8 mouse cellular contexts compared by ENCODE assay signal in the genomic region with DNA sequence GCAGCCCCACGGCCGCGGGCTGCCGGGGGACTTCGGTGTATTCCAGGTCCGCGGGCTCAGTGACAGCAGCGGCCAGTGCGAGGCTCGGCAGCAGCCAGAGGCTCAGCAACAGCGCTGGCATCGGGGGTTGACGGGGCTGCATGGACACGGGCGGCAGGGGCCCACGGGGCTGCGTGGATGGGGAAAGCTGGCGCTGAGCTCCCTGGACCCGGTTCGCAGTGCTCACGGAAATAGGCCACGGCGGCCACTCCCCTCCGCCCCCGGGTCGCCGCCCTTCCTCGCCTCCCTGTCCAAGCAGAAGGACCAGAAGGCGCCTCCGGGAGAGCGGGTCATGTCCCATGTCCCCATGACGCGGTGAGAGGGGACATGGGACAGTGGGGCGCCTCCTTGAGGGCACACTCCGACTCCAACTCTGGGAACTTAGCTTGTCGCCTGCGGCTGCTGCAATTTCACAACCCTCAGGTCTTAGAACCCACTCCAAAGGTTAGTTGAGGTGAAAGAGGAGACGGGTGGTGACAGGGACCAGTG. TPM values are rescaled to one million over a fixed set of nuclear protein-coding genes. Genes with fewer than 3 reads are reported as not detected.
A peak's percentile ranks its signal among the peaks of the same experiment; 100 is the strongest.
DNase-seq lines count a peak whose midpoint lies in the region; ATAC-seq lines count a peak whose summit lies in the region.

Gene Rarres1 (minus strand): TSS at position 250 of the 528 bp plus-strand sequence.

- intact Hi-C loops in left cerebral cortex, postnatal 4 days (cut with DNase I), result loop anchor here (10.0 kb wide), 1 partner anchor 529 kb away; no protein-coding TSS in a partner anchor

- peak; percentile 17 for DNase-seq in left cerebral cortex, postnatal 4 days
- DNase-seq in left cerebral cortex, adult 11 months (ENCODE audit: low spot score), result no peak
- peak; percentile 25 to 31 for DNase-seq in gastrocnemius, postnatal 4 days (ENCODE audit: low spot score in 2 of 2)
- peak; percentile 70 for DNase-seq in retina, postnatal 1 day
- DNase-seq in frontal cortex, adult 2 months (ENCODE audit: extremely low spot score in 1 of 2, low spot score in 1 of 2), result no peak

- no peaks in the 10 kb centered on the region for H3K36me3 ChIP-seq in intestine, embryonic 15.5 days
- H3K36me3 ChIP-seq in lung, embryonic 15.5 days, result no peaks in the 10 kb centered on the region

- H3K4me2 ChIP-seq in intestine, embryonic 15.5 days (replicated peaks), result peak within 1 kb of the TSS; percentile 100
- H3K4me2 ChIP-seq in lung, embryonic 15.5 days, result peak within 1 kb of the TSS; percentile 100

- no peaks in the 10 kb centered on the region for H3K9me3 ChIP-seq in intestine, embryonic 15.5 days
- no peaks in the 10 kb centered on the region for H3K9me3 ChIP-seq in lung, embryonic 15.5 days

- H3K4me3 ChIP-seq in brown adipose tissue, adult 24 weeks (ENCODE audit: insufficient read depth, low read depth, low read length), result peak within 1 kb of the TSS; percentile 53
- peak within 1 kb of the TSS; percentile 53 for H3K4me3 ChIP-seq in intestine, embryonic 15.5 days (replicated peaks)
- peak within 1 kb of the TSS; percentile 55 for H3K4me3 ChIP-seq in lung, embryonic 15.5 days

- ATAC-seq in intestine, embryonic 15.5 days, result peak; percentile 64
- peak; percentile 68; the same call in 1 of the 2 replicates for ATAC-seq in lung, embryonic 15.5 days (ENCODE audit: borderline replicate concordance, extremely low read depth, low FRiP score, low TSS enrichment)

- peak within 1 kb of the TSS; percentile 55 for H3K9ac ChIP-seq in intestine, embryonic 15.5 days
- peak within 1 kb of the TSS; percentile 46 for H3K9ac ChIP-seq in lung, embryonic 15.5 days

- H3K27ac ChIP-seq in brown adipose tissue, adult 24 weeks (replicated peaks; ENCODE audit: low read depth, low read length), result no peak within 1 kb of the TSS
- H3K27ac ChIP-seq in intestine, embryonic 15.5 days, result no peak within 1 kb of the TSS
- H3K27ac ChIP-seq in lung, embryonic 15.5 days, result no peak within 1 kb of the TSS

- H3K4me1 ChIP-seq in brown adipose tissue, adult 24 weeks (ENCODE audit: control insufficient read depth, insufficient read depth, insufficient read length, low read length), result no peaks in the 10 kb centered on the region
- H3K4me1 ChIP-seq in intestine, embryonic 15.5 days (replicated peaks), result no peaks in the 10 kb centered on the region
- 0 out of 2 replicates have a peak, but pooled peaks cover 5% of the 10 kb centered on the region for H3K4me1 ChIP-seq in lung, embryonic 15.5 days

- peaks cover 13% of the 10 kb centered on the region; the same call in 1 of the 2 replicates for H3K27me3 ChIP-seq in intestine, embryonic 15.5 days (replicated peaks)
- H3K27me3 ChIP-seq in lung, embryonic 15.5 days, result peaks cover 20% of the 10 kb centered on the region

- 2% methylated on average over 38 of the region's 38 CpGs for WGBS in intestine, embryonic 15.5 days
- under 1% methylated on average over 34 of the region's 38 CpGs for WGBS in lung, embryonic 15.5 days

RNA-seq across cellular contexts. Expression of gene Rarres1, which starts in this region (rescaled TPM):
- total RNA-seq in left cerebral cortex, postnatal 4 days (2021), result 1 to 10 TPM; 1.6 to 2.0 TPM
- polyA plus RNA-seq in brown adipose tissue, adult 24 weeks (2012; ENCODE audit: insufficient read depth, insufficient read length, missing spikeins), result 2.3 TPM in 1 of 2 replicates, not detected in the other
- 1 to 10 TPM; 2.4 to 2.7 TPM for total RNA-seq in gastrocnemius, postnatal 4 days (2021)
- 0.67 and 0.95 TPM in 2 replicates for polyA plus RNA-seq in intestine, embryonic 15.5 days (2015; fragmentation: Nextera tagmentation; extraction: Ambion mirVana)
- 4.9 and 6.8 TPM in 2 replicates for polyA plus RNA-seq in lung, embryonic 15.5 days (2015; fragmentation: Nextera tagmentation; extraction: Ambion mirVana)
- polyA plus RNA-seq in frontal cortex, adult 2 months (2012; rRNA removed), result 1.2 and 1.7 TPM in 2 replicates

Comparison
In these comparisons a context has a peak if more than half of its experiments do, and no peak if none do; other contexts are left out.
1. DNase-seq: peak in left cerebral cortex, postnatal 4 days (single experiment), gastrocnemius, postnatal 4 days (2 of 2) and retina, postnatal 1 day (single experiment); none in left cerebral cortex, adult 11 months (single experiment) and frontal cortex, adult 2 months (0 of 2).
2. Peak in ATAC-seq, H3K4me3 ChIP-seq, H3K9ac ChIP-seq and H3K4me2 ChIP-seq in intestine, embryonic 15.5 days; RNA of the gene not detected or under 1 TPM.
3. Peak in every context shown above with its lines, with median percentiles within 50 percentile points of each other: H3K4me3 ChIP-seq.